Mouse (Mus musculus) adrenal gland, adult 2 months (tissue): ENCODE measurements around the gene Strada. TPM values are rescaled to one million over a fixed set of nuclear protein-coding genes. Genes with fewer than 3 reads are reported as not detected.

Experiments used
- DNase-seq: peaks from one replicate; pipeline ENCODE4 v3.0.0; 2021
- polyA plus RNA-seq: library from polyadenylated mRNA; depleted of rRNA; stranded (reverse); fragments of >200 nt; gene quantifications from 2 replicates; pipeline ENCODE4 v1.2.3, GENCODE M21; 2012
- total RNA-seq, 2 experiments: library from RNA; stranded (reverse); gene quantifications; 2 replicates each; pipeline ENCODE4 v1.2.3; 2021

Strada gene
- total and polyA plus RNA-seq, 3 experiments: 14.9 to 20.6 (median 16.1) TPM

DNA sequence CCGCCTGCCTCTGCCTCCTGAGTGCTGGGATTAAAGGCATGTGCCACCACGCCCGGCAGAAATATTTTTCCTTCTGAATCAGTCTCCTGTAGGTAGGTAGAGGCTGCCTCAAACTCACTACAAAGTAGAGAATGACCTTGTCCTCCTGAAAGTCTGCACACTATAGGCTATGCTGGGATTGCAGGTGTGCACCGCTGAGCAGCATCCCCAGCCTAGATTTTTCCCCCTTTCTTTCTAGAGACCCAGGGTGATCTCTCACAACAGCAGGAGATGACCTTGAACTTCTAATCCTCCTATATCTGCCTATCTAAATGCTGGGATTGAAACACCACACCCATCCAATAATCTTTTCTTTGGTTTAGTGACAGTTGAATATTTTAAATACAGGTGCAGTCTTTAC, 14.6 kb downstream of the Strada start:
- no peak for DNase-seq

DNA sequence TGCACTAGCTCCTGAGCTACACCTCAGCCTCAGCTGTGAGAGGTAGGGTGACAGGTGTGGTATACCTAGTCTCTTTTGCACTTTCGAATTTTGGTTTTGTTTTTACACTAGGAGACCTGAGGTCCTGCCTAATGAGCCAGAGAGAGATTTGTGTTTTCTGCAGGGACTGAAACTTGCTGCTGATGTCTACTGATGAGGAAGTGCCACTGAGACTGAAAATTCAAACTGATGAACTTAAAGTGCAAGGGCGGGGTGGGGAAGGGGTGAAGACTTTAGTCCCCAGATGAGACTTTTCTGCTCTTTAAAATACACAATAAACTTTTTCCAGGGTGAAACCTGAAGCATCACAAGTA, 21.5 kb downstream of the Strada start:
- DNase-seq: no peak

DNA sequence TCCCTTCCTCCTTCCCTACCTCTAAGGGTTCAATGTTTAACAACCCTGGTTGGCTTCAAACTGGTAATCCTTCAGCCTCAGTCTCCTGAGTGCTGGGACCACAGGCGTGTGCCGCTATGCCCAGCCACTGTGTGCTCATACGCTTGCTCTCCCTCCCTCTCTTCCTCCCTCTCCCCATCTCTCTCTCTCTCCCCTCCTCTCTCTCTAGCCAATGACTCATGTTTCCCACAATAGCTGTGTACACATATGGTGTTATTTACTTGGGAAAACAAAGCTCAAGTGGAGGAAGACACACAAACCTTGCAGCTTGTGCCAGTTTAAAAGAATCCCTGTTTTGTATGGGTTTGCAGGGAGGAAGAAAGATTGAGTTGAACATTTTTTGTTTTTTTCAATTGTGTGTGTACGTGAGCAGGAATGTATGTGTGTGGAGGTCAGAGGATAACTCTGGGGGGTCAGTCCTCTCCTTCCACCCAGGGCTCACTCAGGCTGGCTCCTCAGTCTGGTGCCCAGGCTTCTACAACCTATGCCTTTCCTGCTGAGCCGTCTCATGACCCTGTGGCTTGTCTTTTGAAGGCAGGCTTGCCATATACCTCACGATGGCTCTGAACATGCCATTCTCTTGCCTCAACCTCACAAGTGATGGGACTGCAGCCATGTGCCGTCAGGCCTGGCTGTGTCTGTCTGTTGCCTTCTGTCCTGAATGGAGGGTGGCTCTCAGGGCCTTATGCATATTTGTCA, 22.1 kb downstream of the Strada start:
- no peak for DNase-seq

DNA sequence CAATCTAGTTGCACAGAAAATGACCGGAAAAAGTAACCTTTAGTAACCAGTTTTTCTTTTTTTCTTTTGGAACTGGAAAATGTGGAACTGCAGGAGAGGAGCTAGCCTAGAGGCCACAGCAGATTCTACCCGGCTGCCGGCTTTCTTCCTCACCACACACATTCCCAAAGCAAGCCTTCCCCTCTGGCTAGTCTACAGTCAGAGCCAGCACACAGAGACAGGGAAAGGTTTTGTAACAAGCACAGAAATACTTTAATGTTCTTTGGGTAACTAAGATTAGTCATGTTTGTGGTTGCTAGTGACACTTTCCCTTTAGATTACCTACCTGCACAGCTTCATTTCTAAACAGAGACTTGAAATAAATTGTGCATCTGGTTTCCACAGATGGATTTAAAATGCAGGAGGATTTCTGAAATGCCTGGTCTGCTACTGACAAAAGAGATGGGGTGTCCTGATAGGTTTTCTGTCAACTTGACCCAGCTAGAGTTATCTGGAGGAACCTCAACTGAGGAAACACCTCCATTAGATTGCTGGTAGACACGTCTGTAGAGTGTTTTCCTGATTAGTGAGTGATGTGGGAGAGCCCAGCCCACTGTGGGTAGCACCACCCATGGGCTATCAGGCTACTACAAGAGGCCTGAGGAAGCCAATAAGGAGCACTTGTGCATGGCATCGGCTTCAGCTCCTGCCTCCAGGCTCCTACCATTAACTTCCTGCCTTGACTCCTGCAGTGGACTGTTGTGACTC, 23.8 kb downstream of the Strada start:
- DNase-seq: no peak

DNA sequence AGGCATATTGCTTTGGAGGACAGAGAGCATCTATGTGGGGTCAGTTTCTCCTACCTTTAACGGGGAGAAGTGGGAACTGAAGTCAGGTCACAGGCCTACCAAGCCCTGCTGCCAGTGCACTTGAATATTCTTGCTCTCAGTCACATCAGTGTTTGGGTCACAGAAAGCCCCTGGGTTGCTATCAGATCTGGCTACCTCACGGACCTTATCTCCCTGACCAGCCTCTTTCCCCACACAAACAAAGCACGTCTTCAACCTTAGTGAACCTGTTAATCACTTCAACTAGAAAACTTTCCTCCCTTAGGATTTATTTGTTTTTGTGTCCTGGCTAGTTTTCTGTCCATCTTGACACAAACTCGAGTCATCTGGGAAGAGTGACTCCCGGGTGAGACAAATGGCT, 25.6 kb downstream of the Strada start:
- no peak for DNase-seq

DNA sequence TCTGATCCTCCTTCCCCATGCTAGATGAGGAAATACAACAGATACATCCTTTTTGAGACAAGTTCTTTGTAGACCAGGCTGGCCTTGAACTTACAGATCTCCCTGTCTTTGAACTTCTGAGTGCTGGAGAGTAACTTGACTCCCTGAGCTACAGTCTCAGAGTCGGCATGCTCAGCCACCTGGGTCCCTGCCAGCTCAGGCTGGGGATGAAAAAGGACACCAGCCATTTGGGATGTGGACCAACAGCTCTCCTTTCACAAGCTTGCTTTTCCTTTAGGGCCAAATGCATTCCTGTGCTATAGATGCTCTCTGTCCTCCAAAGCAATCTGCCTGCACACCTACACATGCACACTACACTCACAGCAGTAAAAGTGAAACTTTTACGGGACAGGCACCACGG, 26.9 kb downstream of the Strada start:
- peak; percentile 48 for DNase-seq

DNA sequence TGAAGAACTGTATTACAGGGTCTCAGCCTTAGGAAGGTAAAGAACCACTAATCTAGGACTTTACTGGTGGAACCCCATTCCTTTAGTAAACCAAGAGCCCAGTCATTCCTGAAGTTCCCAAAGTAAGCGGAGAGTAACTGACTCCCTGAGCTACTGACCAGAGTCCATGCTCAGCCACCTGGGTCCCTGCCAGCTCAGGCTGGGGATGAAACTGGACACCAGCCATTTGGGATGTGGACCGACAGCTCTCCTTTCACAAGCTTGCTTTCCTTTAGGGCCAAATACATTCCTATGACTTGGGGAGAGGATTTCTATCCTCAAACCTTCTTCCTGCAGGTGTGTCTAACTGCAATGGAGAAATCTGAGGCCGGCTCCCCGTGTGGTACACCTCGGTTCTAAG, 27.6 kb downstream of the Strada start:
- DNase-seq: no peak

DNA sequence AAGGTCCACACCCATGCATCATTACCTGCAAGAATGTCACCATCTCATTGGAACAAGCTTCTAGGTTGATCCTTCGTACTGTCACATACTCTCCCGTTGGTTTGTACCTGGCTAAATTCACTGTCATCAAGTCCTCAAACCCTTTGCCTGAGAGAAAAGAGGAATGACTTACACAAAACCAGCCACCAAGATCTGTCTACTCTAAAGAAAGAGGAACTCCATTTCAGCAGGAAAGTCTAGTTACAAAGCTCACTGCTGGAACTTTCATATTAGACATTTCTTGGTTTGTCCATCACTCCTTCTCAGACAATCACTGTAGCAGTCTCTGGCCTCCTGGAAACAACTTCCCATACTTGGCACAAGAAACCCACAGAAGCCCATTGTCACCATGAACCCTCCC, 28.7 kb downstream of the Strada start:
- no peak for DNase-seq

DNA sequence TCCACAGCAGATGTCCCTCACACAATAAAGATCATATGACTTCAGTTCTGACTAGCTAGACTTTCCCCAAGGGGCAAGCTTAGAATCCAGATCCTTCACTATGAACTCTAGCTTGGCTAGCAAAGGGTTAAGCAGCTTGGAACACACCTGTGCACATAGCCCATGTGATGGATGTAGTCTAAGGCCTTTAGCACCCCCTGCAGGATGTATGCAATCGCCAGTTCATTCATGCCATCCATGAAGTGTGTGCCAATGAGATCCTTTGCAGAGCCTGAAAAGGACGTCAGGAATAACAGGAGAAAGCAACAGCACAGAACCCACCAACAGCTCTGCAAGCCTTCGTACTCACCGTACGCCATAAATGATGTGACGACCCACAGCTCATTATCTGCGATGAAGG, 31.2 kb downstream of the Strada start:
- DNase-seq: no peak

DNA sequence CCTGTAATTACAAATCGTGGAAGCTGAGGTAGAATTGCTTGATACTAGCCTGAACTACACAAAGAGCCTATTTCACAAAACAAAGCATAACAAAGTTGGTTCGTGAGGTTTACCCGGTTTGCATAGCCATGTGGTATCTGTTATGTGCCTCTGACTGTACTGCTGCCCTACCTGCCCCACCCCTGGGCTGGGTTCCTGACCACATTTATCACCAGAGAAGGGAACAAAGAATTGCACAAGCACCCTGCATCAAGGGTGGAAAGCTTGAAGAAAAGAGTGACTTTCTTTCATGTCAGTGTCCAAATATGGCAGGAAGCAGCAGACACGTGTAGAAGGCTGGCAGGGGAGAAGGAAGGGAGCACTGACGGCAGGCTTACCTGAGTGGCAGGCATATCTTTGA, 34.5 kb downstream of the Strada start:
- no peak for DNase-seq

DNA sequence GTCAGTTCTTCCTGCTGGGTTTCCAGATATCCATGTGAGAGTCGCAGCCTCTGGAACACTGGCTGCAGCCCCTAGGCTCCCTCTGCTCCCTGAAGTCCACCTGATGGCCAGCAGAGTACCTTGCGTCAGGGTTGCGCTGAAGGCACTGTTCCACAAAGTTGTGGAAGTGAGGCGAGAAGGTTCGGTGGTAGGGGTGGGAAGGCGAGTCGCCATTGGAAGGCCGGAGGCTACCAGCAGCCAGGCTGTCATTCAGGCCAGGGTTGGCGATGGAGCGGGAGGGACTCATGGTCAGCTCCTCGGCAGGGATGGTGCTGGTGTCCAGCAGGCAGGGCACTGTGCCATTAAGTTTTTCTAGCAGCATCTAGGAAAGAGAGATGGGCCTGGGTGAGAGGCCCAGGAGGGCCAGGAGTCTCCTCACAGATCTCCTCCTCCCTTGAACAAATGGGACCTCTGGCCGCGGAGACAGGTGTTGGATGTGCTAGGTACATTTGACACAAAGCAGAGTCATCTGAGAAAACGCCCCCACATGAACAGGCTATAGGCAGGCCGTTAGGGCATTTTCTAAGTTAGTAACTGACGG, 37.3 kb downstream of the Strada start:
- DNase-seq: no peak

DNA sequence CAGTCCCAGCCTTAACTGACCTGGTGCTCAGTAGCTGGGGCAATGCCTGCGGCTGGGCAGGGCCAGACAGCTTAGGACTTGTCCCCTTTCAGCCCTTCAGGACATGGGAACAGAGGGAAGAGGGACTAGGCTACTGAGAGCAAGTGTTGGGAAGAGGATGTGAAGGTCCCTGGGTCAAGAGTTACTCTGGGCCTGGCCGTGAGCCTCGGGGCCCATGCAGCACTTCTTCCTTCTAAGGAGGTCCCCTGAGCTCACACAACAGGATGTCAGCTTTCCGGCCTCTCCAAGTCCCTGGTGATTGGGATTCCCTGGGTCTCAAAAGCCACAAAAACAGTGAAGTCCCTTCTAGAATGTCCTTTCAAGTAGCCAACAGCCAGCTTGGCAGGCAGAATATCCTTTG, 38.4 kb downstream of the Strada start:
- peak; percentile 46 for DNase-seq

DNA sequence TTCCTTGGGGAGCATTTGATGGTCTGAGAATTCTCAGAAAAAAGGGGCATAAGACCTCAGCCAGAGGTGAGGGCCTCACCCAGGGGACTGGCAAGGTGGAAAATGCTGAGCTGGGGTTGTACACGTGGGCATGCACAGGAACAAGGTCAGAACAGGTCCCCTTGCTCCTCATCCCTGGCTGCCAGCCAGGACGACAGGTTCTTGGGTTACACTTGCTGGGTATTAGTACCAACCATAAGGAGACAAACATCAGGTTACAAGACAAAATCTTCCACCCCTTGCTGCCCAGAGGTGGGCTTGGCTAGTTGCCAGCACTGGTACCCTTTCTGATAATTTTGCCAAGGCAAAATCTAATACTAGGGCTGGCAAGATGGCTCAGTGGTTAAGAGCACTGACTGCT, 39.7 kb downstream of the Strada start:
- no peak for DNase-seq

DNA sequence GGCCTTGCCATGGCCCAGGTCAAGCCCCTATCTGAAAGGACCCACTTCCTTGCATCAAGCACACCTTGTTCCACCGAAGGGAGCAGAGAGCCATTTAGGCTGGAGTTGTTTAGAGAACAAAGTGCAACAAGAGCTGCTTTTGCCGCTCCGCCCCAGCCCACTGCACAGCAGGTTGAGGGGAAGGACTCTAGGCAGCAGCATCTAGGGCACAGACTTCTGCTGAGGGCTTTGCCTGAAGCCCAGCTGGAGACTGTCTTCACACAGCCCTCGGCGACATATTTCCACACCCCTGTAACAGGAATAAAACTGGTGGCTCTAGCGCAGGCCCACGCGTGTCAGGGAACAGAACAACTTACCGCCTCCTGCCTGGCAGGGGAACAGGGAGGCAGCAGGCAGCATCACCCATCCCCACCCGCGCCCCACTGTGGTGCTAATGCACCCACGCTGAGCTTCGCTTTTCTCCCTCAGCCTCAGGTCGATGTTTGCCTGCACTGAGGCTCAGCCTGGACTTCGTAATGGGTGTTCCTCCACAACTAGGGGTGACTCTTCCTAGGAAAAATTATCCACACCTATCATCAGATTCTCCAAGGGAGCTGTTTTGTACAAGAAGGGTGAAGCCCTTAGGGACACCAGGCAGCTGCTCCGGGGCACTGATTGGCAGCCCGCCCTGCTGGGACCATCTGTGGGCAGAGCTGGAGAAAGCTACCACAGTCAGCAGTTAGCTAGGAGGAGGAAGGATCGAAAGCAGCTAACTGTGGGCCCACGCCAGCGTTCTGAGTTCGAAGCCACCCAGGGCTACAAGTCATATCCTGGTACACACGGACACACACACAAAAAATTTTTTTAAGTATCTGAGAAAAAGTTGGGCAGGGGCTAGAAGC, 40.9 kb downstream of the Strada start, which contains the start of the genes Gm10840 and Limd2:
Gene Gm10840 (plus strand): TSS at position 10 of the 881 bp plus-strand sequence.
Gene Limd2 (minus strand): TSS at position 20 of the 881 bp plus-strand sequence.
- DNase-seq: peak; percentile 26

DNA sequence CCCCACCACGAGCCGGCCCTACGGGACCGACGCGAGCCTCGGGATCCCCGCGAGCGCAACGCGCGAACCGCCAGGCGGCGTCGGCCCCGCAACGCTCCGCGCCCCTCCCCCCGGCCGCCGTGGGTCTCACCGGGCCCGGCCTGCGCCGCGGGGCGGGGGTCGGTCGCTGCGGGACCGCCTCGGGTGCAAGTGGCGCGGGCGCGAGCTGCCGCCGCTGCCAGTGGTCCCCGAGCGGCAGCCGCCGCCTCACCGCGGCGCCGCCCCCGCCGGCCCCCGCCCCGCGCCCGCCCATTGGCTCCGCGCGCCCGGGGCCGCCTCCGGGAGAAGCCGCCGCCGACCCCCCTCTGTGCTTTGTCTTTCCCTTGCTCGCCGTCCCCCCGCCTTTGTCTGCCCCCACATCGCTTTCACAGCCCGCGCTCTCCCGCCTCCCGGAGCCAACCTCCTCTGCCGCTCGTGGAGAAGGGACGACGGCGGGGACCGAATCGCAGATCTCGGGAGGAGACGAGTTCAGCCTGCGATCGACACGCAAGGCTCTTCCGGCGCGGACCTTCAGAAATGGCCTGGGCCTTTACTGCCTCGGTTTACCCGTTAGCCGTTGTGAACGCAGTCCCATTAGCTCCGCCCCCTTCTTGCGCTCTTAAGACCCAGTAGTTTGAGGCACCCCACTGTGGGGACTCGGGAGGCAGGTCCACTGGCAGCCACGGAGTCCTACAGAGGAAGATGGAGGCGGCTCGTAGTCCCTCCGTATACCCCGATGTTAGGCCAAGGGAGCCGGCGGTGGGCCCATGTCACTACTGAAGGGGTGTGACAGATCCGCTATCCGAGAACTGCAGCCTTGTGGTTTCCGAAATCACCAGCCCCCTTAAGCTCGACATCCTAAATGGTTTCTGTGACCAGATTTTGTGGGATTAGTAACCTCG, 41.8 kb downstream of the Strada start:
- peak; percentile 88 for DNase-seq

DNA sequence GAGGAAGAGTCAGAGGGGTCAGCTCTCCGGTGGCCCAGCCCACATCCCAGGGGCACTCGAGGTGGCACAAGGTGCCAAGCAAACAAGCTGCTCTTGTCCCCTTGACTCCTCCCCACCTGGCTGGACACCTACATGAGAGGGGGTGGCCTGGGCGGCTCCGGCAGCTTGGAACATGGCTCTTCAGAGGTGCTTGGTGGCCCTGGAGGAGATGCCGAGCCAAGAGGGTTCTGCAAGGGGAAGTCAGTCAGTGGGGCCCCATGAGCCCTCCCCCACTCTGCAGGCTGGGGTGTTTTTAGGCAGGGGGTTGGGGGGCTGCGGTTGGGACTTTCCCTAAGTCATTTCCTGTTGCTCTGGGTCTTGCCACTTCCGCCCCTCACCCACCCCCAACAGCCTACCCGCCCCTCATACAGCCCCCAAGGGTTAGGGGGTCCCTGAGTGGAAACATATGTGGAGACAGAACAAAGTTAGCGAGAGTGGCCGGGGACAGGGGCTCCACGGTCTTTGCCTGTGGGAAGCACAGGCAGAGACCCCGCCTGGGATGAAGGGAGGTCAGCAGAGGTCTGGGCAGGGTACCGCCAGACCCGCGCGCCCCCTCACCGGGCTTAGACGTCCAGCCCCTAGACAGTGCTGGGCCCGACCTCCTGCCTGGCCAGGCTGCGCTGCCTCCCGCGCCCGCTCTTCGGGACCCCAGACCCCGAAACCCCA, 42.6 kb downstream of the Strada start:
- peak; percentile 36 for DNase-seq

DNA sequence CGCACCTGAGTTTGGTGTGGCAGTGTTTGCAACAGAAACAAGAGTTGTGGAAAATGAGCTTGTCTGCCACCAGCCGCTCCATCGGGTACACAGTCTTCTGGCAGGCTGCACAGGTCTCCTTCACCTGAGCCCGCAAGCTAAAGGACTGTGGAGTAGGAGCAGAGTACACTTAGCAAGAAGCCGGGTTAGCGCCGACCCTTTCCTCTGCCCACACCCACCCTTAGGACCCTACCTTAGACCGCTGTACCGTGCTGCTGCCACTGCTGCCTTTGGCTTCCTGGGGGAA, 43.1 kb downstream of the Strada start:
- DNase-seq: no peak

DNA sequence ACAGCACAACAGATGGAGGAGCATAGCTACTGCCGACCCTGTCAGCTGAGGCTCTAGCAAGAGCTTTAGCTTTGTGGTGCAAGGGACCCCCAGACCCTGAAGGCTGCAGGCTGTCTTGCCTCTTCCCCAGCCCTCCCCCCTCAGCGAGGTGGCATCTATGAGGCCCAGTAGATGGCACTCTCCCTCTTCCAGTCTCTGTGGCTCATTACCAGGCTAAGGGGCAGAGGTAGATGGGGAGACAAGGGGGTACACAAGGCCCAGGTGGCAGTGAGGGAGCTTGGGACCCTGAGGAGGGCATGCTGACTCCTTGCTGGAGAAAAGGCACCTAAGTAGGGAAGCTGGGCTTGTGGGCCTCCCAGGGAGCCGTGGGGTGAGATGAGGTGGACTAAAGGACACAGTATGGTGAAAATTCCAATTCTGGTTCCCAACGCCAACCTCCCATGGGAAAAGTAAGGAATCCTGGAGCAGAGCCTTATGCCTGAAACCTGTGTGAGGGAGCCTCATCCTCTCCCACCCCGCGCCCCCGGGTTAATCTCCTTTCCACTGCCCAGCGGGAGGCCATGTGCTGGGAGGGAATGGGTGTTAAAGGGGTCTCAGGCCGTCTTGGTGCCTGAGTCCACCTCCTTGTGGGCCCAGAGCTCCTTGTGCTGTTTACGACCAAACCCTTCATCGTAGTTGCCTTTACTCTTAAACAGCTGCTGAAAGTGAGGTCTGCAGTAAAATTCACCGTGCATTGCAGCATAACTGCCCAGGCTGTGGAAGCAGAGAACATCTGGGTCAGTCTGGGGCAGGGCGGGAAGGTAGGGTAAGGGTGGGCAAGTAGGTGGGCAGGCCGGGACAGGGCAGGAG, 43.7 kb downstream of the Strada start:
- DNase-seq: peak; percentile 37

DNA sequence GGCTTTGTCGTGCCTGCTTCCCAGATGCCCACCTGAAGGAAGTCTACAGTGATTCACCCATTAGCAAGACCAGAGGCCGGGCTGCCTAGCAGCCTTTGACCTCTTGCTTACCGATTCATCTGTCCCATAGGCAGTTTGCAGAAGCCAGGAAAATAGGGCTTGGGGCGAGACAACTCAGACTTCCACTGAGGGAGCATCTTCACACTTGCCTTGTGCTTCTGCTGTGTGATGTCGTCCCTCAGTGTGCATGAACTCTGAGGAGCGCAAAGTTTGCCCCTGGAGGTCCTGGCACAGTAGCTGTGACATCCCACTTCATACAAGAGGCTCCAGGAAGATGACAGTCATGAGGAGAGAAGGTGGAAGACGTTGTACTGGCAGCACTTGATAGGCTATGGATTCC, 44.8 kb downstream of the Strada start:
- no peak for DNase-seq

DNA sequence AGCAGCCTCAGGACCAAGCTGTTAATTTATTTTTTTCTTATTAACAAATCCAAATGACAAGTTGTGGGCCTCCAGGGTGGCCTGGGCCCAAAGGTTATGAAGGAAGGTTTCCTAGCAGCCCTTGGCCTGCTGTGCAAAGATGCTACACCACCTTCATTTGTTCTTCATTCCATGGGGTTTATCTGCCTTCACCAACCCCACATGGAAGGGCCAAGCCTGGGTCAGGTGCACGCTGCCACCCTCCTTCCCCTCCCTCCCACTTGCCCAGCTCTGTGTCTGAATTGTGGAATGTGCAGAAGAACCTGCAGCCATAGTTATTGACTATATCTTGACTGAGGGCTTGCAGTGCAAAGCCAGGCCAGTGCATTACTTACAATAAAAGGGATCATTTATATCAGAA, 45.7 kb downstream of the Strada start:
- no peak for DNase-seq
